Mouse (Mus musculus) bone marrow, adult 2 months (tissue): ENCODE measurements around the gene Trpm7.

Experiments used
- CTCF ChIP-seq: fragments of 200-500 bp; IDR thresholded peaks from 2 replicates; pipeline ENCODE4 v1.5.1; 2011; ENCODE audit warnings: low read length, control low read depth; ENCODE audit not compliant: control insufficient read depth, insufficient read depth
- POLR2A ChIP-seq: fragments of 200-500 bp; IDR thresholded peaks from 2 replicates; pipeline ENCODE4 v1.6.1; 2011; ENCODE audit warnings: low read depth, mild to moderate bottlenecking, control low read depth, low read length, borderline replicate concordance; ENCODE audit not compliant: control insufficient read depth

- TF ChIP-seq CTCF (no peak), POLR2A (no peak)
These were observed 74.0 kb downstream of the Trpm7 start for GRCm38 (mm10) chr2:126801980-126802379.
